Mouse (Mus musculus): ENCODE results near the gene Prss46.

The Prss46 gene

GRCm38 (mm10) chr9:110901204-110901603 lies 56.9 kb downstream of the Prss46 start:
- no peak for DNase-seq

DNA sequence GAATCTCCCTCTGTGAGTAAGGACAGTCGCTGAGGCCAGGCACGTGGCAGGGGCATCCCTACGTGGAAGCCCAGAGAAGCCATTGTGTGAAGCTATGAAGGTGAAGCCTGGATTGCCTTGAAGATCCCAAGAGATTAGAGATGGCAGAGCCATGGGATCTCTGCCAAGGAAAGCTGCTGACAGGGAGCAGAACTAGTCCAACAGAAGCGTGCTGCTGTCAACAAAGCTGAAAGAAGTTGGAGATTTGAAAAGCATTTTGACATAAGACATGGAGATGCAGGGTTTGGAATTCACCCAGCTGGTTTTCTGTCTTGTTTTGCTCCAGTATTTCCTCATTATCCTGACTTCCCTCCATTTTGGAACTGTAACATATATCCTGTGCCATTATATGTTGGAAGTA lies 58.0 kb downstream of the Prss46 start:
- DNase-seq: no peak

Data from right cerebral cortex, postnatal 4 days (tissue).